Mouse (Mus musculus): Measurements from ENCODE around the gene Olfr168.
"Not testable (repeated sequence)": the region's sequence is repeated elsewhere in the genome, so short reads cannot be mapped to it uniquely, and the experiment has no call there.

Olfr168 gene

DNA sequence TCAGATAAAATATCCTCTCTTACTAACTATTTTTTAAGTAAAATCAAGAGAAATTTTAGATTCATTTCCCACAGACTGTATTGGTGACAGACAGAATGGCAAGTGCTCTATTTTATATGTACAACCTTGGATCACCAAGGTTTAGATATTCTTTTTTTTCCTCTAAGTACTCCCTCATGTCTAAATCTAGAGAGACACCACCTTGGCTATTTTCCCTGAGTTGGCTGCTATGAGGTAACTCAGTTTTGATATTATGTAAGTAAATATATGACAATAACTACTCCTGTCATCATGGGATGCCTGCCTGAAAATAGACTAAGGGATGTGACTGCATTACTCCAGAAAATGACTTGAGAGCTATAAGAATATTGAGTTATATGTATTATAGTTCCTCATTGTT lies at the start of gene Olfr168:
Gene Olfr168 (minus strand): TSS at position 101 of the 400 bp plus-strand sequence.
- no peak for DNase-seq (ENCODE audit: low spot score in 2 of 2)

DNA sequence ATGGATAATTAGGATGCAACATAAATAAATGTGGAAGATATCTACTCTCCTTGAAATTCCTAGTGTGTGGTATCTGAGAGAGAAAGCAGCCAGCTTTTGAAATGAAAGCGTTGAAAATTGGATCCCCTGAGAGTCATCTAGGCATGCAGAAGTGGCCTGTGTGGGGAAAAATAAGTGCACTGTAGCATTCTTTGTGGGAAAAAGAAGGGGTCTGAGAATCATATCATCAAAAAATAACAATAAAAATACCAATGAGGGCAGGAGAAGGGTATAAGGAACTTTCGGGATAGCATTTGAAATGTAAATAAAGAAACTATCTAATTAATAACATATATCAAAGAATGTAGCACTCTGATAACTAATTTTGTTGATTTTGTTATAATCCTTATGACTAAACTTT lies 36.4 kb upstream of the Olfr168 start, which contains the start of gene Olfr169:
Gene Olfr169 (minus strand): TSS at position 101 of the 400 bp plus-strand sequence.
- DNase-seq (ENCODE audit: low spot score in 2 of 2), result not testable (repeated sequence)

DNA sequence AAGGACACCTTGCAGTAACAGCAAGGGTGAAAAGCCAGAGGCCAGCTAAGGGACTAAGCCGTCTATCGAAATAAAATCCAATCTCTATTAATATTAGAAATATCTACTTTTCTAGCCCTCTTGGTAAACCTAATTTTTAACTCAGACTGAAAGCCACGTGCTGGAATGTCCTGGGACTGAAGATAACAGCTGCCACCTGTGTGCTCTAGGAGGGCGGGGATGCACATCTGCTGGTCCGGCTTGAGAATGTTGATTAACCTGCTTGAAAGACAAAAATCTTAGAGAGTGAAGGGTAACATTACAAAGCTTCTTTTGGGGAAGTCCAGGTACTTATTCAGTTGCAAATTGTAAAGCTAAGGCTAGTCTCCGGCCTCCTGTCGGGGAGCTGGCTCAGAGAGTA lies 18.1 kb upstream of the Olfr168 start:
- not testable (repeated sequence) for DNase-seq (ENCODE audit: low spot score in 2 of 2)

DNA sequence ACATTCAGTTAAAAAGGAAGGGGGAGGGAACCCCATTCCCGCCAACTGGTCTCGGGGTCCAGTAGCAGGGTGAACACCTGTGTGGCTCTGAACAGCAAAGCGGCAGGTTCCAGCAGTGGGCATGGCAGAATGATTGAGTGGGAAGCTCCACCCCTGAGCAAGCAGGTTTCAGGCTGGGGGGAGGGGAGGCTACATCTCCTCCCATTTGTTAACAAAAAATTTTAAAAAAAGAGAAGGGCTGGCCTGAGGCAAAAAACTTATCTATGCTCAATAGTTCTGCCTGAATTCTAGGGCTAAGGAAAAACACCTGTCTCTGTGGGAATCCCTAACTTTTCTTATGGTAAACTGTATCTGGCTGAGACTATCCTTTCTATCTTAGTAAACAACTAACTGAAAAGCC lies 16.9 kb upstream of the Olfr168 start:
- not testable (repeated sequence) for DNase-seq (ENCODE audit: low spot score in 2 of 2)

DNA sequence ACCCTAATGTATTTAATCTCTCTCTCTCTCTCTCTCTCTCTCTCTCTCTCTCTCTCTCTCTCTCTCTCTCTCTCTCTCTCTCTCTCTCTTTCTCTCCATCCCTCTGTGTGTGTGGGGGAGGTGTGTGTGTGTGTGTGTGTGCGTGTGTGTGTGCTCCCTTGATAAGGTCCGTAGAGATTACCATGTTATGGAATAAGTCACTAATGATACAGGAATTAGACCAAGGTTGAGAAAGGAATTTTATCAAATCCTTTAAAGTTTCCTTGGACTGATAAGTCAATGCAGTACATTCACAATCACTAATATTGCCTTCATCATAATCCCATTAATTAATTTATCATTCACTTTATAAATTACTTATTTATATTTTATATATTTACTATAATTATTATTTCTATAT lies 13.2 kb downstream of the Olfr168 start, which contains the start of gene Olfr167:
Gene Olfr167 (minus strand): TSS at position 101 of the 400 bp plus-strand sequence.
- no peak for DNase-seq (ENCODE audit: low spot score in 2 of 2)

DNA sequence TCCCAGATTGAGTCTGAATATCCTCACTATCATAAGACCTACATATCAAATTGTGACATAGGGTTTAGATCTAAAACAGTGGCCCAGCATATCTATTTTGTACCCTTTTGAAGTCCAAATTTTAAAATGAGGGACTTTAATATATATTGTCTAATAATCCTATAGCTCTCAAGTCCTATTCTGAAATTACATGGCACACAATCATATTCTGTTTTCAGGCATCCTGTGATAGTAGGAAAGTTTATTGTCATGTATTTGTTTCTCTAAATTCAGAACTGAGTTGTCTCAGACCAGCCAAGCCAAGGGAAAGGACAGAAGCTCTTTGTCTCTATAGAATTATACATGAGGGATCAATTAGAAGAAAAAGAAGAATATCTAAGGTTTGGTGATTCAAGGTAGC lies 52.0 kb downstream of the Olfr168 start, which contains the start of gene Olfr166:
Gene Olfr166 (plus strand): TSS at position 301 of the 400 bp plus-strand sequence.
- no peak for DNase-seq (ENCODE audit: low spot score in 2 of 2)
